Mouse (Mus musculus): ENCODE measurements around the gene Susd2.

The Susd2 gene

DNA sequence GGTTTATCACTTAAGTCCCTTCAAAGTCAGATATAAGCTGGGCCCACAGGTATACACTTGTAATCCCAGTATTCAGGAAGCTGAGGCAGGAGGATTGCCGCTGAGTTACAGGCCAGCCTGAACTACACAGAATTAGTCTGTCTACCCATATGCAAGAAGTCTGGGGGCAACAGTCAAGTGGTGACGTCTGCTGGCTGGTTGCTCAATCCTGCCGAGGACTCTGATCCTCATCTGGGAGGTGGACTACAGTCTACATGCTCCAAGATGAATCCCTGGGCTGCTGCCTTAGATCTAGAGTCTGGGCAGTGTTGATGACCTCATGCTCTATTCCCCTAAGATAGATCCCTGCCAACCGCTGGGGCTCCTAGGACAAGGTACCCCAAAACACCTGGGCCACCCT is 10.2 kb upstream of the Susd2 start:
- no peak for DNase-seq (ENCODE audit: low spot score)

GRCm38 (mm10) chr10:75651381-75652068 is 7.7 kb upstream of the Susd2 start:
- no peak for DNase-seq (ENCODE audit: low spot score)

DNA sequence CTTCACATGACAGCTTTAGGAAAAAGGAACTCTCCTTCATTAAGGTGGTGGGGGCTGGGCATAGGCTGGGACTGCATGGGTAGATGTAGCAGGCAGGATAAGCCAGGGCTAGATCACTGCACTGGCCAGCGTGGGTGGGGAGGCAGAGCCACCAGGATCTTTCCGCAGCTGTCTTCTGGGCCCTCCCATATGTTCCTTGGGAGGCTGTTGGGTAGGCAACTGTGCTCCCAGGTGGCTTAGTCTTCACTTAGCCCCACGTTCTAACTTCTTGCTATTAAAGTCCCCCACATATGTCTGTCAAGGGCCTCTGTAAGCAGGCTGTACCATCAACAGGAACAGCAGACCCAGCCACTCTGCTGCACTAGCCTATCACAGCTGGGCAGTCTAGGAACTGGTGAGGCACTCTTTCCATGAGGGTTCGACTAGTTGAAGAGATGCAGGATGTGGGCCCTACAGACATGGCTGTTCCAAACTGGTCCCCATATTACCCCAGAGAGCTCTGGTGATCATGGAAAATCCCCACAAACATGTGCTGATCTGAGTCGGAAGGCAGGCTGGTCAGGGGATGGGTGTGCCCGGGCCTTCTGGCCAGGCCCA is 6.6 kb upstream of the Susd2 start:
- DNase-seq (ENCODE audit: low spot score), result no peak

DNA sequence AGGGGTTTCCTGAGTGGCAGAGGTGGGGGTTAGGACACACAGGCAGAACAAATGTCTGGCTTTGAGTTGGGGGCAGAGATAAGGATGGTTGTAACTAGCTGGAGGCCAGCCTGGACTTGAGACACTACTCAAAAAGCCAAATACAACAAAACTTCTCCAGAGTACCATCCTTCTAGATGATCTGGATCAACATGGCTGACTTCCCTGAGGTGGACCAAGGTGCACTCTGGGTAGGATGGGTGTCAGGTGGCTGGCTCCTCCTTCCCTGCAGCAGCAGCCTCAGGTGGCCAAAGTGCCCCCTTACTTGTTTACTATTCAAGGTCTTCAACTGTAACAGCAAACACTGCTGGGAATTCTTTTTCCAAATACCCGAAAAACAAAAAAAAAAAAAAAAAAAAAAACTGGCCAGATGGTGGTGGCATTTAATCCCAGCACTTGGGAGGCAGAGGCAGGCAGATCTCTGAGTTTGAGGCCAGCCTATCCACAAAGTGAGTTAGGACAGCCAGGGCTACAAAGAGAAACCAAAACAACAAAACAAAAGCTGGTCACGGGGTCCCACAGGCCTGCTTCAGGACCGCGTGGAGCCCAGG is 5.7 kb upstream of the Susd2 start:
- no peak for DNase-seq (ENCODE audit: low spot score)

DNA sequence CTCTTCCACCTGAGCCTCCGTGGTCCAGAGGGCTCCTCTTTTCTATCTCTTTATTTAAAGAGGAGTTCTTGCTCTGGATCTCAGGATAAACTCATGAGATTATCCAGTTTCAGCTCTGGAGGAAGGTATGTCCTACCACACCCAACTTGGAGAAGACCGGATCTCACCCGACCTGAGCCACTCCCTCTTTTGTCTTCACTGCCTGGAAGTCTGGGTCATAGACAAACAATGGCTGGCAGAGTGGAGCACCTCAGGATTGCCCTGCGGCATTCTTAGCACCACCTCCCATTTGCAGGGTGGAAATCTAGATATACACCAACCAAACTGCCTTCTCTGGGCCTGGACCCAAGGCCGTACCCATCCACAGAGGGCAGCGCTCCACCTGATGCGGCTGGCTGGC is 5.2 kb upstream of the Susd2 start:
- DNase-seq (ENCODE audit: low spot score), result no peak

DNA sequence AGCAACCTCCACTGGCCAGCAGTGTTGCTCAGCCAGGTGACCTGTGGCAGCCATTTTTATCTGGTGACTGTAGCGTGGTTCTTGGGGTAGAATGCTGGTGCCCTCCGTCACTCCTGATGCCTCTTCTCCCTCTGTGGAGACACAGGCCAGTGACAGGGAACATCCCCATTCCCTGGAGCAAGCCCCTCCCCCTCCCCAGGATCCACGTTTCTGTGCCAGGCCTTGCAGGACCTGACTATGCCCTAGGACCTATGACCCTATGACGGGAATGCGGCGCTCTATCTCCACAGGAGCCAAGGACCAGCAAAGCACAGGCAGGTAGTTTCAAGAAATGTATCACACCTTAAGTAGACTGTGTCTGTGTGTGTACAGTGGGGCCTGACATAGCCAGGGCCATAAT is 4.3 kb upstream of the Susd2 start:
- DNase-seq (ENCODE audit: low spot score), result no peak

GRCm38 (mm10) chr10:75647362-75647761 is 3.6 kb upstream of the Susd2 start:
- peak; percentile 28 for DNase-seq (ENCODE audit: low spot score)

DNA sequence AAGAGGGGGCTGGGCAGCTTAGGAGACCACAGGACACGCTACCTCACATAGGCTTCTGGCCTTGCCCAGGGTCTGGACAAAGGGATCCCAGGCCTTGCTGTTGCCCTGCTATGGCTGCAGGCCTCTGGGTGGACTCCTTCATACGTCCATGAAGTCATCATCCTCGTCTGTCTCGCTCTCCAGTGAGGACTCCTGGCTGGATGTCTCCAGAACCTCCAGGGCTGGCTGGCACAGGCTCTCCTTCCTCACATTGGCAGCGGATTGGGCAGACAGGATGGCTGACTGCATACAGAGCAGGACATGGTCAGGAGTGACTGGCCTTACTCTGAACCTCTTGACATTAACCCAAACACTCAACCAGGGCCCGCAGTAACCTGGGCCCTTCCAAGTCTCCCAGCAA is 2.6 kb upstream of the Susd2 start:
- DNase-seq (ENCODE audit: low spot score), result no peak

GRCm38 (mm10) chr10:75645616-75646015 is 1.8 kb upstream of the Susd2 start:
- no peak for DNase-seq (ENCODE audit: low spot score)

DNA sequence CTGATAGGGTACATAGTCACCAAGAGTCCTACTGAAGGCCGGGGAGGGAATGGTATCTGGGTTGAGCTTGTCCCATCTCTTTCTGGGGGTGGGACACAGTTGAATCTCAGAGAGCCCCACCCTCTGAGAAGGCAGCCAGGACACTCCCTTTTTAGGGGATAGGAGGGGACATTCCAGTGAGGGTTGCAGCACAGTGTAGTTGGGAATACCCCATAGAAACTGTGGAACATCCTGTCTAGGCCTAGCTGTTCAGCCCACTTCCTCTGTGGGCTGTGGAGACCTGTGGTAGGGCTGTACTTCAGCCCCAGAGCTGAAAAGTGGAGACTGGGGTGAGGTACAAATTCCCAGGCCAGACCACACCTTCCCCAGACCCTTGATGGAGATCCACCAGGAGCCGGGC is 917 bp downstream of the Susd2 start:
- DNase-seq (ENCODE audit: low spot score), result no peak

DNA sequence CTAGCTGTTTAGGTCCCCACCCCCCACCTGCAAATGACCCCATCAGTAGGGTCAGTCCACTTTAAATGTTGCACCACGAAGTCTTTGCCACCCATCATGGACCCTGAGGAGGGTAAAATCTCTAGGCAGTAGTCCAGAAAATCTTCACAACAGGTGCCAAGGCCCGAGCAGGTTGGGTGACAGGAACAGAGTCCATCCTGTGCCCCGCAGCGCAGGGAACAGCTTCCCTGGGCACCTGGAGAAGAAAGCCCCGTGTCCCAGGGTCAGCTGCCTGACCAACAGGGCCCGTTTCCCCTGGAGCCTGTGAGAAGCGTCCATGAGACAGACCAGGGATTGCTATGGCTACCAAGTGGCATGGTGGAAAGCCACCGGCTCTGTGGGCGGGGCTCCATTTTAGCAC is 1.4 kb downstream of the Susd2 start:
- no peak for DNase-seq (ENCODE audit: low spot score)

DNA sequence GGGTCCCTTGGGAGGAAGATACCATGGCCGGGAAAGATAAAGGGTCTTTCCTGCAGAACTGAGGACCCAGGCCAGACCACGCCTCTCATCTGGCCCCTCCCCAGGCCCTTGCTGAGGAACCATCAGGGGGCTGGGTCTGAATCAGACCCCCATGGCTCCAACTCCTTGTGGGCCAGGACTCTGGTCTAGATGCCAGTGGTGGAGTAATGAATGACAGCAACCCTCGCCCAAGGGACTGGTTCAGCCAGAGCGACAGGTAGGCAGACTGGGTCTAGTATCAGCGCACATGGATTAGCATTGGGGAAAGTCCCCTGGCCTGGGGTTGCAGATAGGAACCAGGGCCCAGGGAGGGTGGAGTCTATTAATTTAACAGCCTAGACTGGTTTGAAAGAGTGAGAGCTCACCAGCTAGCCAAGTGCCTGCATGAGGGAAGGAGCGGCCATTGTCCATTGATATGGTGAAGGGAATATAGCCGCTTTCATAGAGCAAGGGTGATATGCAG is 2.0 kb downstream of the Susd2 start:
- DNase-seq (ENCODE audit: low spot score), result no peak

GRCm38 (mm10) chr10:75637711-75638110 is 6.1 kb downstream of the Susd2 start:
- no peak for DNase-seq (ENCODE audit: low spot score)

DNA sequence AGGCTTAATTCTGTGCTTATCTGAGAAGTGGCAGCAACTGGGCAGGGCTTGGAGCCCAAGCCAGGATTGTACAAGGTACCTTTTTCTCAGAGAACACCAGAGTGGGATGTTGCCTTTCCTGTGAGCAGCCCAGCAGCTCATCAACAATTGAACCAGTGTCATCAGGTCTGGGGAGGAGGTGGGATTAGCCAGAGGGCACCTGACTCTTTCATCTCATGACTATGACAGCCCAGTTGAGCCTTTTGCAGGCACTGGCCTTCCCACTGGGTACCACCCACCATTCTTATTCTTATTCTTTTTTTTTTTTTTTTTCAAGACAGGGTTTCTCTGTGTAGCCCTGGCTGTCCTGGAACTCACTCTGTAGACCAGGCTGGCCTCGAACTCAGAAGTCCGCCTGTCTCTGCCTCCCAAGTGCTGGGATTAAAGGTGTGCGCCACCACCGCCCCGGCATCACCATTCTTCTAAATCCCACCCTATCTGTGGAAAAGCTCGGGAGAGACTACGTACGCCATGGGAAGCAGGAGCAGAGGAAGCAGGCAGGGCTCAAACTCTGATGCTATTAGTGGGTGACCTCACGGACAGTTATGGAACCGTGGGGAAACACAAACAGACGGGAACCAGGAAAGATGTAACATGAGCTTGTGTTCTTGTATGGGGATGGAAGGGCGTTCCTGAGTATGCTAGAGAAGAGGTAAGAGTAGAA is 7.6 kb downstream of the Susd2 start:
- no peak for DNase-seq (ENCODE audit: low spot score)

GRCm38 (mm10) chr10:75635693-75636055 is 8.1 kb downstream of the Susd2 start:
- peak; percentile 67 for DNase-seq (ENCODE audit: low spot score)

GRCm38 (mm10) chr10:75635019-75635692 is 8.7 kb downstream of the Susd2 start:
- no peak for DNase-seq (ENCODE audit: low spot score)

DNA sequence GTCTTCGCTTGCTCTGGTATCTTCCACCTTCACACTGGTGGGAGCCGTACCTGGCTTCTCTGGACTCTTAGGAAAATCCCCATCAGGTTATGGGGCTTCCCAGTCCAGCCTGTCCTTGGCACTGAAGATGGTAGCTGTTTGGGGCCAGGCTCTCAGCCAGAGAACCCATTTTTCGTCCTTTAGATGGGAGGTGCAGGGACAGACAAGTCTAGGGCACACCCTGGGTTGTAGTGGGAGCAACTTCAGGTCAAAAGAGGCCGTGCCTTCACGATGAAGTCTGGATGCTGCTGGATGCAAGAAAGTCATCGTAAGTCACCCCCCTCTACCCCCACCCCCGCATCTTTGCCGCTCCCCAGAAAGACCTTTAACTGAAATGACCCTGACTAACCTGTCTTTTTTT is 9.2 kb downstream of the Susd2 start:
- DNase-seq (ENCODE audit: low spot score), result no peak

GRCm38 (mm10) chr10:75633576-75634139 is 10.2 kb downstream of the Susd2 start:
- DNase-seq (ENCODE audit: low spot score), result no peak

DNA sequence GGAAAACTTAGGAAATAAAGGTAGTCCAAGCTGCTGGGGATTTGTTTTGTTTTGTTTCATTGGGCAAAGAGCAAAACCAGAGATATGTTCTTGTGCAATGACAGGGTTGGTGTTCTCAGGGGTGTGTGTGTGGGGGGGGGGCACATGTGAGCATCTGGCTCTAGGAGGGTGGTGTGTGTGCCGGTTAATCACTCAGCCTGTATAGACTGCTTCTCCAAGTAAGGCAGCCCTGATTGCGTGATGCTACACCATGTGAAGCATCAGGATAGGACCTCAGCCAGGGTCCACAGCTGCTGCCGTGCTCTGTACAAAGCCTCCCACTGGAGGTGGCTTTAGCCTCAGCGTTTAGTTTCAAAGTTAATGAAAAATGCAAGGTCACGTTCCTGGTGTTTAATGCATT is 10.8 kb downstream of the Susd2 start:
- no peak for DNase-seq (ENCODE audit: low spot score)

DNA sequence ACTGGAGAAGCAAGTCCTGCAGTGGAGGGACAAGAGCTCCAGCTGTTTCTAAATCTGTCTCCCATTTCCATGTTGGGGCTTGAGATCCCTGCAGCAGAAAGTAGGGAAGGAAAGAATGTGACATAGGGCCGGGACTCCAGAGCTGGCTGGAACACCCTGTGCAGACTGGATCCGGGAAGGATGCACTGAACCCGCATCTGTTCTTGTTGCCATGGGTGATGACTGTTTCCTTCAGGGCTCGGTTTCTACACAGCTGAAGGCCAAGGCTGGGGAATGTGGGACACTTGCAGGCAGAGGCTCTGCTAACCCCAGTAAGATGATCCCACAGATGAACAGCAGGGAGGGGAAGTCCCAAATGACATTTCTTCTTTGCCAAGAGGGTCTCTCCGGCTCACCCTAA is 11.2 kb downstream of the Susd2 start:
- peak; percentile 53 for DNase-seq (ENCODE audit: low spot score)

GRCm38 (mm10) chr10:75627490-75627889 is 16.3 kb downstream of the Susd2 start:
- DNase-seq (ENCODE audit: low spot score), result peak; percentile 90

- no peak for DNase-seq (ENCODE audit: low spot score)
These were observed 16.8 kb downstream of the Susd2 start for GRCm38 (mm10) chr10:75626991-75627390.

Data from ovary, adult 18-20 months (tissue).